Mouse (Mus musculus): ENCODE measurements around the gene Atp2b4.

DNA sequence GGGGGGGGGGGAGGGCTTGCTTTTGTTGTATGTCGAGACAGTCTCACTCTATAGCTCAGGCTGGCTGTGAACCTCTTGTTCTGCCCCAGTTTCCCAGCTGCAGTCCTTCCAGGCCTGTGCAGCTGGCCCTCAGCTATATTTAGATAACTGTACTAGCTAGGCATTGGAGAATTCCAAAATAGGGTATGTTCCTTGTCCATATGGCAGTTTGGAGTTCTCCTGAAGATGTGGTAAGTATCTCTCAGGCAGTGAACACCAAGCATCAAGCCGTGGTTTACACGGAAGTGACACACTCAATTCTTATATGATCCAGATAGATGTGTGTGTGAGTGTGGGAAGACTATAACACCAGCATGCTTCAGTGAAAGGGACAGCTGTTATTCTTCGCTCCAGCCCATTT is 137.4 kb downstream of the Atp2b4 start:
- TF ChIP-seq CTCF (IDR thresholded peaks at IDR 0.05; ENCODE audit: low read depth, low read length) (no peak), POLR2AphosphoS5 (IDR thresholded peaks at IDR 0.05; ENCODE audit: insufficient replicate concordance, low read depth, low read length) (no peak), GATA1 (IDR thresholded peaks at IDR 0.05; ENCODE audit: borderline replicate concordance, low read length) (no peak), TAL1 (conservative IDR thresholded peaks at IDR 0.05; ENCODE audit: low read depth, low read length) (no peak), GATA2 (IDR thresholded peaks at IDR 0.05; ENCODE audit: borderline replicate concordance, low read depth, low read length) (no peak)

All from G1E (cell line).